Mouse (Mus musculus): ENCODE measurements around the gene Stambpl1.

DNA sequence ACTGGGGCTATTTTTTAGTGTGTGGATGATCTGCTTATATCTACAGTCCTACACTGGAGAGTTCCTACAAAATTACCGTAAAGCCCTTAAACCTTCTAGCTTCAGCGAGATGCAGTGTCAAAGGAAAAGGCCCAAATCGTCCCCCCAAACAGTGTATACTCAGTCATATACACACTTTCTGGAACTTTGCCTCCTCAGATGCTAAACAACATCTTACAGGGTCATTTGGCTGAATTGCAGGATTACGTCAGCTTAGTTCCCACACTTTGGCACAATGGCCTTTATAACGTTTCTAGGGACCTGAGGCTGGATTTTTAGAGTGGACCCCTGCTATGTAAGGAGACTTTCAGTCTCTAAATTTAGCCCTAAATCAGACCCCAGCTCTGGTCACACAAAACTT, 9.5 kb upstream of the Stambpl1 start:
- no peak for TF ChIP-seq GATA1 (IDR thresholded peaks at IDR 0.05; ENCODE audit: borderline replicate concordance, low read length)
- no peak for TF ChIP-seq FLI1 (IDR thresholded peaks at IDR 0.05; ENCODE audit: low read length)
